Mouse (Mus musculus): ENCODE measurements around the gene Mtmr6.
"Not testable (repeated sequence)": the region's sequence is repeated elsewhere in the genome, so short reads cannot be mapped to it uniquely, and the experiment has no call there.

Mtmr6 gene

DNA sequence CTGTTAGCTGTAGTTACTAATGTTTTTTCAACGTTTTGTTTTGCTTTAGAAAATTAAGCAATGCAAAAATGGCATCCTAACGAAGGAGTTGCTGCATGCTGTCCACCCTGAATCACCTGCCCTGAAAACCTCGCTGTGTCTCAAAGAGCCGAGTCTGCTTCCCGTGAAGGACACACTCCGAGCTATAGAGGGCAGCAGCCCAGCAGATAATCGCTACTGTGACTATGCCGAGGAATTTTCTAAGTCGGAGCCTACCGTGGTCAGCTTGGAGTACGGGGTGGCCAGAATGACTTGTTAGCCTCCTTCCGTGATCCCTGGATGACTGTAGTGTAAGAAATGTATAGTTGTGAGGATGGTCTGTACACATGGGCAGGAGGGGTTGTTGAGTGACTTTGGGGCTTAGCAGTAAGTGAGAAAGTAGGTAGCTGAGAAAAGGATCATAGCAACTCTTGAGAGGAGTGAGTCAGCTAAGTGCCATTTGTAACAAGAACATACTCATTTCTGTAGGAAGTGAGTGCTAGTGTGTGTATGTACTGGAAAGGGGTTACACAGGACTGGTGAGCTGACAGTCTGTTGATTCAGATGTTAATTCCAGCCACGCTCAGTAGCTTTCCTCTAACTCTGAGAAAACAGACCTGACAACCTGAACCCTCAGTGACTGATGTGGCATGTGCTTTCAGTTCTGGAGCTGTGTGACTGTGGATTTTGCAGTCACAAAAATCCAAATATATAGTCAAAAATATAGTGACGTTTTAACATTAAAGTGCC is 35.4 kb downstream of the Mtmr6 start:
- no peak for DNase-seq

DNA sequence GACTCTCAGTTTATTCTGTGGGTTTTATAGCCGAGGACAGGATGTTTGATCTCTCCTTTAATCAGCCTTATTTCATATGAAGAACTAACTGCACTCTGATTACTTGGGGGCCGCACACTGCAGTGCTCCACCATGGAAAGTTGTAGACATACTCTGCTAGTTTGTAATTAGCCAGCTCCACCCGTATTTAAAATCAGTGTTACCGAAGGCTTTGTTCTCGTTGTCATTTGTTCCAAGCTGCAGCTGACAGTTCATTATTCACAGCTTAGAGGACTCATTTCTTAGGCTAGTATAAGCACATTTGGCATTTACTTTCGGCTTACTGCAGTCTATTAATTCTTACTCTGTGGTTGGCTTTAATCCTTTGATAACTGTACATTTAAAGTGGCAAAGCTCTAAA is 36.0 kb downstream of the Mtmr6 start:
- DNase-seq, result no peak

DNA sequence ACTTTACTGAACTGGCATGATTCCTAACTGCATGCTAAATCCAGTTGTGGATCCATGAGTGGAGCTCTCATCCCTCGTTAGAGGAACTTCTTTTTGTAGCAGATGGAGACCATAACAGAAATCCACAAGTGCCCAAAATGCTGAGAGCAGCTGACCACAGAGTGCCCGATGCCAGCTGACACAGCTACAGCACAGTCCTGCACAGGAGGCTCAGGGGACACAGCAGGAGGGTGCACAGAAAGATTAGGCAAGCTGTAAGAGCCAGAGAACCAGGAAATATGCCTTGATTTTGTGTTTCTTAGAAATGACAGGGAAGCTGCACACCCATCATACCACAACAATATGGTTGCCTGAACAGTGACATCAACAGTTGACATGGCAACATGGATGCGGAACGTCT is 37.4 kb downstream of the Mtmr6 start:
- DNase-seq, result no peak

DNA sequence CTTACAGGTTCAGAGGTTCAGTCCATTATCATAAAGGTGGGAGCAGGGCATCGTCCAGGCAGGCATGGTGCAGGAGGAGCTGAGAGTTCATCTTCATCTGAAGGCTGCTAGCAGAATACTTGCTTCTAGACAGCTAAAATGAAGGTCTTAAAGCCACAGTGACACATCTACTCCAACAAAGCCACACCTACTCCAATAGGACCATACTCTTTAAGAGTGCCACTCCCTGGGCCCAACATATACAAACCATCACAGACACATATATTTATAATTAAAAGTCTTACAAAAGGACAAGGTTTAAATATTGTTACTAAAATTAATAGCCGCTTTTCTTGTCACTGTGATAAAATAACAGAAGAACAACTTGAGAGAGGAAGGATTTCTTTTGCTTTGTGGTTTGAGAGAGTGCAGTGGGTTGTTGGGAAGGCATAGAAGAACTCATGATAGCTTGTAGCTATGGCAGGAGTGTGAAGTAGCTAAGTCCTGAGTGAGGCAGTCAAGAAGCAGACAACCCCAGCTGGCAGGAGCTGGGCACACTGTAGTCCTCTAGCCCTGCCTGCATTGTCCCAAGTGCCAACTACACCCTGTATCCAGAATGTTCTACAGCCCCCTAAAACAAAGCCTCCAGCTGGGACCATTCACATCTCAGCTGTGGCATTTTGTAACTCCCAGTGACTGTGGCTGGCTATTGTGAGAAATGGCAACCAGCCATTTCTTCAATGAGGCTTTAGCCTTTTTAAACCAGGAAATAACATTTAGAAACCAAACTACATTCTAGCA is 39.6 kb downstream of the Mtmr6 start:
- no peak for DNase-seq

DNA sequence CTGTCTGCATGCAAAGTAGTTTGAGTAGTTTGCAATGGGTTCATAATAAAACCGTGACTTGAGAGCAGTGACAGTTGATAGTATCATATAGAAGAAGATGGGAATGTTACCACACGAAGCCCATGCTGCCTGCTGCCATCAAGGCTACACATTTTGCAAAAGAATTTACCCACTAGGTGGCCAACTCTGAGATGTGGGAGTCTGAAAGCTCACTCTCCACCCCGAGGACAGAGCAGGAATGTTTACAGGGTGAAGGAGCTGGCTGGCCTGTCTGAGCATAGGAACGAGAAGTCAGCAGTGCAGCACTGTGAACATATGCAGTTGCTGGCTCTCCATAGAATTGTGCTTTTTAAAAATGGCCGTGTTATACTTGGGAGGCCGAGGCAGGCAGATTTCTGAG is 43.1 kb downstream of the Mtmr6 start:
- DNase-seq, result no peak

DNA sequence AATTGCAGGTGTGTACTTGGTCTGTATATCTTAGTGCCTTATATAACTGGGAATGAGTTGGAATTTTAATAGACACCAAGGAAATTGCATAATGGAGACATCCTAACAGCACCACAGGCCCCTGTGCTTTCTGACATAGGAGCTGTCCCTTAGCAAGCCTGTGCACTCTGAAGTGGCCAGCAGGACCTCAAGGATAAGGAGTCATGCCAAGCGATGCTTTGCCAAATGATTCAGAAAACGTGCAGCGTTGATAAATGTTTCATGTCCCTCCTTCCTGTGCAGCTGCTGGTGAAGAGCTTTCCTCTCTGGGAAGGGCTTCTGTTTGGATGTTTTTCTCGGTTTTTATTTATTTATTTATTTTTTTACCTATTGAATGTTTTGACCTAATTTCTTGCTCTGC is 45.7 kb downstream of the Mtmr6 start:
- DNase-seq, result no peak

DNA sequence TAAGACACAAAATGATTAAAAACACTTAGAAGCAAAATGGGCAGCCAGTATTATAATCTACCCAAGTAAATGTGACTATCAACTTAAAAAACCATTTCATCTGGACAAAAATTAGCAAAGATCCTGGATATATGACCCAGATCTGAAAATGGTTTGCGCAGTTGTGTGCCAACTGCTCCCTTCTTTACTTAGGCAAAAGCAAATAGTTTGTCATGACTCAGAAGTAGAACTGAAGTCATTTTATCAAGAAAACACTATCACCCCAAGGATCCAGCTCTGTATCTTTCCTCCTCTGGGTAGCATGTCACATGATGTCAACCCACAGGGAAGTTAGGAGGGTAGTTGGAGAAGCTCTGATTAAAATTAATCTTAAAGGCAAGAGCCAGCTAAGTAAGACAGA is 54.2 kb downstream of the Mtmr6 start:
- DNase-seq, result no peak

DNA sequence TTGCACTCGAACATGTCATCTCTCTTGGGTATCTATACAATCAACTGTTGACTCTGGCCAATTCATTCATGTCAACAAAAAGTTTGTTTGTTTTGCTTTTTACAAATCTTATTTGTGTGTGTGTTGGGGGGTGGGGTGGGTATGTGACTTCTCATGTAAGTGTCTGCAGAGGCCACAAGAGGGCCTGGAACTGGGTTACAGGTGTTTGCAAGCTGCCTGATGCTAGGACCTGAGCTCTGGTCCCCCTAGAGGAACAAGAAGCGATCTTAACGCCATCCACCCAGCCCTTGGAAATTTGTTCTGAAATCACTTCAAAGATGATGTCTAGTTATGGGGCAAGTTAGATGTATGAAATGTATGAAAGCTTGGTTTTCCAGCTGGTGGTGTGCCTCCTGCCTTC is 55.8 kb downstream of the Mtmr6 start:
- no peak for DNase-seq

DNA sequence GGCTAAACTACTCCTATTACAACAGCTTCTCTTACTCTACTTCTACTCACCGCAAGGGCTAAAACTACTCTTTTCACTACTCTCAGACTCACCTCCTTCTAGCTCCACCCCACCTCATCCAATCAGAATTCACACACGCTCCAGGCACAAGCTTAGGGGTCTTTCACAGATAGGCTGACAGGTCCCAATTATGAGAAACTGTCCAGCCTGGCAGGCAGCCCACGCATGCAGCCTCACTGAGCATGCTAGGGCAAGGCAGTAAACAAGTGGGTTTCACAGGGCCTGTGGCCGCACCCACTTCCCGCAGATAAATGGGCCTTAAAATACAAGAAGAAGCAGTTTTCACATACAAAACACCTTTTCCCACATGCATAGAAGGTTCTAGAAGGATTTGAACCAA is 75.0 kb downstream of the Mtmr6 start:
- not testable (repeated sequence) for DNase-seq

DNA sequence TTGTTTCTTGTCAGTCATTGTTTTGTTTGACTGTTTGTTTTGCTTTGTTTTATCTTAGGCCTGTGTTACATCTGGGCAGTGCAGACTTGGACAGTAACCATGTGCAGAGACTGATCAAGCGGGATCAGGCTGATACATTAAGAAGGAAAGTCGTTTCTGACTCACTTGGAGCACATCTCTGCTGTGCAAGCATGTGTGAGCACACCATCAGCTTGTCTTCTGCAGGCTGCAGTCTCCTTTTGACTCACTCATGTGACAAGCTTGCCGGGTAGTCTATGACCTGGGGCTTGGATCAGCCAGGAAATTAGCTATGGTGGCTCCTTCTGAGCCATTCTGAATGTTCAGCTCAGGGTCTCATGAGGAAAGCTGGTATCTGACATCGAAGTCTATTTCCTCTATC is 75.5 kb downstream of the Mtmr6 start:
- DNase-seq, result no peak

DNA sequence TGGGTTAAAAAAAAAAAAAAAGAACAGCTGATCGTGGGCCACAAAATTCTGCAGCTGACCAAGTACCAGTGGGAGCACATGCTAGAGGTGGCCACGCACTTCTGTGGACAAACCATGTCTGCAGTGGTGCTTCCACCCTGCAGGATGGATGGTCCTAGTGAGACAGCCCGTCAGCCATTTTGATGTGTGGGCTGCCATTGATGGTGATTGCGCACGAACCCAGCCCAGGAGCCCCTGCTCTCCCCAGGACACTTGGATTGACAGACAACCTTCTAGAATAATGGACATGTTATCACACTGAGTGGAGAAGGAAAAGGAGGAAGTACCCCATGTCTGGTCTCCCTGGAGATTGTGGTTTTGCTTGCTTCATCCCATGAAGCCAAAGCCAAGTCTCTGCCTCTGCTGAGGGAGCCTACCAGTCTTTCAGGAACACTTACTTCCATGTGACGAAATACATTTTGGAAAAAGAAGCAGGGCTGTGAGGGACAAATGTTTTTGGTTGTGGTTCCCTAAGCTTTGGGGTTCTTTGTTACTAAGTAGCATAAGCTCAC is 80.4 kb downstream of the Mtmr6 start:
- DNase-seq, result no peak
